Mouse (Mus musculus): ENCODE data around the gene Rhoc.
A peak's percentile ranks its signal among the peaks of the same experiment; 100 is the strongest.

Gene Rhoc

GRCm38 (mm10) chr3:104817481-104817990 is 29.4 kb downstream of the Rhoc start:
- peak; percentile 46 to 55 for DNase-seq

GRCm38 (mm10) chr3:104817991-104818748 is 30.0 kb downstream of the Rhoc start, which contains the start of gene Mov10:
TSS of gene Mov10 (minus strand) at chr3:104818563.
- DNase-seq, result peak; percentile 62 to 64

- peak in 1 of 2 experiments; percentile 11 for DNase-seq
Observed at GRCm38 (mm10) chr3:104818749-104819134, 30.6 kb downstream of the Rhoc start.

GRCm38 (mm10) chr3:104820426-104820825 is 32.3 kb downstream of the Rhoc start:
- no peak for DNase-seq

- DNase-seq, result no peak
Observed at GRCm38 (mm10) chr3:104822413-104822812, 34.2 kb downstream of the Rhoc start.

GRCm38 (mm10) chr3:104835797-104836196 is 47.6 kb downstream of the Rhoc start:
- DNase-seq, result no peak

GRCm38 (mm10) chr3:104841049-104841448 is 52.9 kb downstream of the Rhoc start:
- DNase-seq, result no peak

Data from lung, adult 18-20 months (tissue).